In the genomic region with DNA sequence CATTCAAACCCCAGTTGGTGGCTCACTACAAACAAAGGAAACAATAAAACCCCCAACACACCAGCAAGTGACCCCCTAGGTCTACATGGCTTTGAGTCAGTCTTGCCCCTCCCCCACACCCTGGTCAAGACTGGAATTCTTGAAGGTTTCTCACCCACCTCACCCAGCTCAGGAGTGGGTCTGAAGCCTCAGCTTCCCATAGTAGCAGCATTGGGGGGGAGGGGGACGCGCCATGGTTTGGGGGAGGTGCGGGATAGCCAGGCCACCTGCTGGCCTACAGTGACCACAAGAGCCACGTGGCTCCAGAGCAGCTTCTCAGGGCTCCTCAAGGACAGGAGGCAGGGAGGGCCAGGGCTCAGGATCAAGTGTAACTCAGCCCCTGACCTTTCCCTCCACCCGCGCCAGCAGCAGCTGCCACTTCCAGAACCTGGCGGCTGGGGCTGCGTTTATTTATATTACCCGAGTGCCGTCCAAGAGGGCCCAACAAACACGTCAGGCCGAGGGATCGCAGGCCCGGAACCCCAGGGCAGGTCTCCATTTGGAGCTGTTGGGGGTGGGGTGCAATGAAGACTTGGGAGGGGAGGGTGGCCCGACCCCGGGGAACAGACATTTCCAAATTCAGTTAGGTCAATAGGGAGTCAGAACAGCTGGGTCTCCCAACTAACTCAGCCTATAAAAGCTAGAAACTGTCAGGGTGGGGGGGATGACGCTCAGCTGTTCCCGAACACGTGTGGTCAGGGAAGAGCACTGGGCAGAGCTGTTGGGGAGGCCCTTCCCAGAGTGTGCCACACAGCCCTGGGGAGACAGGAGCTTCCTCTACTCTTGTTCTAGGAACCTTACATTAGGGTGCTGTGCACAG, we compare ENCODE assay signal across 8 mouse cellular contexts. TPM values are rescaled to one million over a fixed set of nuclear protein-coding genes. Genes with fewer than 3 reads are reported as not detected.
DNase-seq lines count a peak whose midpoint lies in the region; ATAC-seq and TF ChIP-seq lines count a peak whose summit lies in the region.

No protein-coding gene starts in this region.

- TF ChIP-seq CTCF in embryonic fibroblast, embryonic 13.5 days (IDR thresholded peaks at IDR 0.05; ENCODE audit: borderline replicate concordance, insufficient read depth, low read length) = no peak
- TF ChIP-seq CTCF in heart, postnatal 0 days (IDR thresholded peaks at IDR 0.05; ENCODE audit: low read depth) = no peak

- H3K9me3 ChIP-seq in erythroblast, embryonic 14.5 days (ENCODE audit: control insufficient read depth, low read length) = no peaks in the 10 kb centered on the region; the same call in 1 of the 2 replicates
- H3K9me3 ChIP-seq in heart, postnatal 0 days (replicated peaks; ENCODE audit: control insufficient read depth, low read length) = no peaks in the 10 kb centered on the region

- H3K4me3 ChIP-seq in erythroblast, embryonic 14.5 days (replicated peaks) = peak overlapping the region; percentile 45
- H3K4me3 ChIP-seq in embryonic fibroblast, embryonic 13.5 days (ENCODE audit: insufficient read depth, low read length) = peak overlapping the region; percentile 70
- H3K4me3 ChIP-seq in heart, postnatal 0 days (ENCODE audit: low read depth, low read length) = peak overlapping the region; percentile 40
- peak overlapping the region; percentile 8; the same call in 1 of the 2 replicates for H3K4me3 ChIP-seq in macrophage (ENCODE audit: inconsistent target)

- peak overlapping the region; percentile 60 for H3K4me2 ChIP-seq in heart, postnatal 0 days (ENCODE audit: low read depth, low read length)

- no peak for ATAC-seq in erythroblast, adult 5-6 weeks (replicated peaks; ENCODE audit: low FRiP score, poor library complexity, severe bottlenecking)
- ATAC-seq in heart, postnatal 0 days (ENCODE audit: insufficient read depth, low read depth) = peak; percentile 24

- peaks cover 36% of the 10 kb centered on the region for H3K36me3 ChIP-seq in erythroblast, embryonic 14.5 days (ENCODE audit: control insufficient read depth)
- peaks cover 24% of the 10 kb centered on the region; the same call in 1 of the 2 replicates for H3K36me3 ChIP-seq in heart, postnatal 0 days (replicated peaks; ENCODE audit: control insufficient read depth, insufficient read depth, low read length)
- no peaks in the 10 kb centered on the region; the same call in 1 of the 2 replicates for H3K36me3 ChIP-seq in macrophage (ENCODE audit: inconsistent target)

- peaks cover 39% of the 10 kb centered on the region for H3K79me2 ChIP-seq in macrophage (ENCODE audit: inconsistent target)

- 19% methylated on average over 19 of the region's 19 CpGs for WGBS in heart, postnatal 0 days
- 31% methylated on average over 18 of the region's 19 CpGs for WGBS in macrophage (ENCODE audit: missing documents)

- H3K9ac ChIP-seq in heart, postnatal 0 days (replicated peaks; ENCODE audit: low read depth, low read length) = peak overlapping the region; percentile 54

- no peak for TF ChIP-seq EP300 in heart, postnatal 0 days (IDR thresholded peaks at IDR 0.05; ENCODE audit: low read depth)

- peak; percentile 70 for DNase-seq in heart, postnatal 0 days (ENCODE audit: low spot score)
- DNase-seq in kidney, postnatal 25 days = peak; percentile 52 to 86
- peak; percentile 55 for DNase-seq in urinary bladder, postnatal 14 days (ENCODE audit: low spot score)
- DNase-seq in layer of hippocampus, adult 11-12 months (ENCODE audit: low spot score) = no peak

- peak overlapping the region; percentile 68 for H3K27ac ChIP-seq in embryonic fibroblast, embryonic 13.5 days (ENCODE audit: insufficient read depth, low read length)
- H3K27ac ChIP-seq in heart, postnatal 0 days (ENCODE audit: low read depth) = peak overlapping the region; percentile 84
- peak overlapping the region; percentile 19; the same call in 1 of the 2 replicates for H3K27ac ChIP-seq in macrophage

- H3K27me3 ChIP-seq in erythroblast, embryonic 14.5 days (ENCODE audit: control insufficient read depth) = peaks cover 38% of the 10 kb centered on the region
- no peaks in the 10 kb centered on the region for H3K27me3 ChIP-seq in heart, postnatal 0 days (ENCODE audit: control insufficient read depth, insufficient read depth, low read length)

- H3K4me1 ChIP-seq in erythroblast, embryonic 14.5 days (ENCODE audit: control insufficient read depth) = peaks cover 75% of the 10 kb centered on the region
- H3K4me1 ChIP-seq in embryonic fibroblast, embryonic 13.5 days (ENCODE audit: control insufficient read depth, insufficient read depth, low read length) = peaks cover 8% of the 10 kb centered on the region
- peaks cover 54% of the 10 kb centered on the region for H3K4me1 ChIP-seq in heart, postnatal 0 days (ENCODE audit: control insufficient read depth, insufficient read depth)

- TF ChIP-seq POLR2A in embryonic fibroblast, embryonic 13.5 days (IDR thresholded peaks at IDR 0.05; ENCODE audit: low read depth, low read length) = no peak

RNA-seq across cellular contexts. Expression of gene Rflna, which starts 53.9 kb away (rescaled TPM):
- polyA plus RNA-seq in erythroblast, embryonic 14.5 days (2012) = 0.02 TPM in 1 of 2 replicates, not detected in the other
- total RNA-seq in erythroblast, adult 5-6 weeks (2015; ENCODE audit: low replicate concordance) = not detected in 2 replicates
- total RNA-seq in erythroblast, adult 5-6 weeks (2017; ENCODE audit: low replicate concordance) = not detected in 2 replicates
- polyA plus RNA-seq in embryonic fibroblast, embryonic 13.5 days (2011; ENCODE audit: insufficient read length, low read depth, missing spikeins) = 1.2 and 7.7 TPM in 2 replicates
- not detected in 2 replicates for total RNA-seq in heart, postnatal 0 days (2014; rRNA removed; ENCODE audit: low replicate concordance)
- 0.73 and 0.85 TPM in 2 replicates for polyA plus RNA-seq in heart, postnatal 0 days (2015; fragmentation: Nextera tagmentation; extraction: Ambion mirVana)
- total RNA-seq in macrophage (2018; cell fraction: chromatin; rRNA removed) = under 1 TPM in 1 of 26 experiments, not detected in 25; 0.95 TPM
- total RNA-seq in macrophage (2018; cell fraction: cytosol; rRNA removed) = not detected
- not detected for total RNA-seq in macrophage (2018; cell fraction: nucleus; rRNA removed)
- polyA plus RNA-seq in macrophage (2018) = not detected in 3 replicates

Comparison
In these comparisons a context has a peak if more than half of its experiments do, and no peak if none do; other contexts are left out.
1. H3K4me3 ChIP-seq: peak in every context shown above with its lines; median percentile 70 in embryonic fibroblast, embryonic 13.5 days; 45 in erythroblast, embryonic 14.5 days; 40 in heart, postnatal 0 days; 8 in macrophage.
2. H3K27ac ChIP-seq: peak in every context shown above with its lines; median percentile 84 in heart, postnatal 0 days; 68 in embryonic fibroblast, embryonic 13.5 days; 19 in macrophage.